ENCODE assay signal across 8 mouse cellular contexts in genomic region chr9:101251644-101252337, GRCm38 (mm10). TPM values are rescaled to one million over a fixed set of nuclear protein-coding genes. Genes with fewer than 3 reads are reported as not detected.
DNase-seq lines count a peak whose midpoint lies in the region; ATAC-seq and TF ChIP-seq lines count a peak whose summit lies in the region.

Gene Ppp2r3a (minus strand): TSS chr9:101251795.

- WGBS in hindbrain, embryonic 10.5 days = 2% methylated on average over 49 of the region's 50 CpGs
- under 1% methylated on average over 46 of the region's 50 CpGs for WGBS in lung, embryonic 15.5 days
- WGBS in olfactory bulb, adult 2 months = 1% methylated on average over 49 of the region's 50 CpGs

- H3K27ac ChIP-seq in hindbrain, embryonic 10.5 days = peak within 1 kb of the TSS; percentile 96
- peak within 1 kb of the TSS; percentile 98 for H3K27ac ChIP-seq in lung, embryonic 15.5 days
- peak within 1 kb of the TSS; percentile 79 for H3K27ac ChIP-seq in olfactory bulb, adult 2 months (ENCODE audit: insufficient read depth, low read depth, low read length)

- peak; percentile 98 for DNase-seq in Muller cell, postnatal 12 days (ENCODE audit: inconsistent ontology term)
- peak; percentile 94 for DNase-seq in cerebellum, adult 9-10 months
- DNase-seq in hindbrain, embryonic 10.5 days (ENCODE audit: low spot score) = peak; percentile 99
- DNase-seq in layer of hippocampus, adult 9-10 months (ENCODE audit: low spot score) = peak; percentile 93
- peak; percentile 85 to 90 for DNase-seq in thymus, adult 18-20 months

- peak within 1 kb of the TSS; percentile 86 for H3K9ac ChIP-seq in lung, embryonic 15.5 days

- H3K4me1 ChIP-seq in hindbrain, embryonic 10.5 days (replicated peaks) = peaks cover 19% of the 10 kb centered on the region
- H3K4me1 ChIP-seq in lung, embryonic 15.5 days = peaks cover 16% of the 10 kb centered on the region; the same call in 1 of the 2 replicates
- H3K4me1 ChIP-seq in olfactory bulb, adult 2 months (ENCODE audit: control insufficient read depth, insufficient read depth, low read length) = peaks cover 3% of the 10 kb centered on the region; the same call in 1 of the 2 replicates

- H3K4me2 ChIP-seq in lung, embryonic 15.5 days = peak within 1 kb of the TSS; percentile 61

- H3K4me3 ChIP-seq in hindbrain, embryonic 10.5 days = peak within 1 kb of the TSS; percentile 84
- H3K4me3 ChIP-seq in lung, embryonic 15.5 days = peak within 1 kb of the TSS; percentile 62
- H3K4me3 ChIP-seq in olfactory bulb, adult 2 months (ENCODE audit: insufficient read depth, low read depth, low read length) = peak within 1 kb of the TSS; percentile 98

- TF ChIP-seq CTCF in olfactory bulb, adult 2 months (IDR thresholded peaks at IDR 0.05; ENCODE audit: insufficient read depth, low read depth, low read length) = no peak

- no peaks in the 10 kb centered on the region for H3K9me3 ChIP-seq in hindbrain, embryonic 10.5 days
- no peaks in the 10 kb centered on the region for H3K9me3 ChIP-seq in lung, embryonic 15.5 days

- no peaks in the 10 kb centered on the region for H3K27me3 ChIP-seq in hindbrain, embryonic 10.5 days (ENCODE audit: insufficient read depth, poor library complexity, severe bottlenecking)
- H3K27me3 ChIP-seq in lung, embryonic 15.5 days = no peaks in the 10 kb centered on the region

- peak; percentile 84 for ATAC-seq in frontal cortex, adult (ENCODE audit: low TSS enrichment)
- peak; percentile 95 for ATAC-seq in lung, embryonic 15.5 days (ENCODE audit: borderline replicate concordance, extremely low read depth, low FRiP score, low TSS enrichment)

- no peaks in the 10 kb centered on the region for H3K36me3 ChIP-seq in hindbrain, embryonic 10.5 days
- no peaks in the 10 kb centered on the region for H3K36me3 ChIP-seq in lung, embryonic 15.5 days

- peak; percentile 44; the same call in 1 of the 2 replicates for TF ChIP-seq POLR2A in olfactory bulb, adult 2 months (IDR thresholded peaks at IDR 0.05; ENCODE audit: insufficient read depth, low read depth, low read length)

RNA-seq across cellular contexts. Expression of gene Ppp2r3a, which starts in this region (rescaled TPM):
- 9.0 and 9.5 TPM in 2 replicates for polyA plus RNA-seq in hindbrain, embryonic 10.5 days (2016; fragmentation: Nextera tagmentation; extraction: Ambion mirVana)
- polyA plus RNA-seq in lung, embryonic 15.5 days (2015; fragmentation: Nextera tagmentation; extraction: Ambion mirVana) = 11.0 and 12.2 TPM in 2 replicates
- 68.1 TPM in 1 of 2 replicates, not detected in the other for polyA plus RNA-seq in olfactory bulb, adult 2 months (2012; ENCODE audit: insufficient read depth, insufficient read length, low replicate concordance, missing spikeins)

Comparison
In these comparisons a context has a peak if more than half of its experiments do, and no peak if none do; other contexts are left out.
1. Peak in every context shown above with its lines: DNase-seq, ATAC-seq, H3K4me3 ChIP-seq and H3K27ac ChIP-seq.